Mouse (Mus musculus) lung, embryonic 16.5 days (tissue): Measurements from ENCODE around the gene Actr1b. TPM values are rescaled to one million over a fixed set of nuclear protein-coding genes. Genes with fewer than 3 reads are reported as not detected.
A peak's percentile ranks its signal among the peaks of the same experiment; 100 is the strongest.

Source experiments
- ATAC-seq: fragments of 200-750 bp; cut with Nextera tagmentation; 2 replicates; pipeline ENCODE4 v1.8.0; 2017; ENCODE audit warnings: low read depth, mild to moderate bottlenecking, moderate library complexity
- H3K27ac ChIP-seq: fragments of 300-500 bp; sonication (generic); 2 replicates; pipeline ENCODE4 v1.5.1; 2014; ENCODE audit warnings: mild to moderate bottlenecking, control low read depth, low read length
- H3K27me3 ChIP-seq: fragments of 300-500 bp; sonication (generic); 2 replicates; pipeline ENCODE4 v1.6.1; 2014; ENCODE audit warnings: low read depth, low read length, mixed read lengths; ENCODE audit not compliant: control insufficient read depth, insufficient read depth
- H3K36me3 ChIP-seq: fragments of 300-500 bp; sonication (generic); 2 replicates; pipeline ENCODE4 v1.6.1; 2014; ENCODE audit warnings: low read length; ENCODE audit not compliant: control insufficient read depth, insufficient read depth
- H3K4me1 ChIP-seq: fragments of 300-500 bp; sonication (generic); replicated peaks from 2 replicates; pipeline ENCODE4 v1.6.1; 2014; ENCODE audit warnings: low read length, mixed read lengths; ENCODE audit not compliant: control insufficient read depth, insufficient read depth
- H3K4me2 ChIP-seq: fragments of 300-500 bp; sonication (generic); 2 replicates; pipeline ENCODE4 v1.6.1; 2014; ENCODE audit warnings: low read depth, low read length, control low read depth
- H3K4me3 ChIP-seq: fragments of 300-500 bp; sonication (generic); 2 replicates; pipeline ENCODE4 v1.5.1; 2014; ENCODE audit warnings: mild to moderate bottlenecking, low read length, control low read depth
- H3K9ac ChIP-seq: fragments of 300-500 bp; sonication (generic); 2 replicates; pipeline ENCODE4 v1.6.1; 2014; ENCODE audit warnings: low read length, control low read depth
- H3K9me3 ChIP-seq: fragments of 300-500 bp; sonication (generic); 2 replicates; pipeline ENCODE4 v1.6.1; 2016; ENCODE audit warnings: low read length; ENCODE audit not compliant: control insufficient read depth
- WGBS: fragments of 180-500 bp; shearing (Covaris S2); extraction: QIAGEN DNeasy Blood & Tissue Kit; methylation state at CpG from one replicate; pipeline ENCODE4 v1.1.7; 2014; 5-methylcytosine and 5-hydroxymethylcytosine counted together
- polyA plus RNA-seq: library from polyadenylated mRNA; unstranded; fragments of >200 nt; fragmentation: Nextera tagmentation; extraction: Ambion mirVana; gene quantifications from 2 replicates; pipeline ENCODE4 v1.2.1, GENCODE M21; 2015

The Actr1b gene
- 90.0 and 93.1 TPM in 2 replicates for polyA plus RNA-seq

GRCm38 (mm10) chr1:36714311-36714710, at the start of gene Actr1b:
Gene Actr1b, minus strand, starts transcription at chr1:36714422.
- Histone ChIP-seq H3K9me3 (no peaks in the 10 kb centered on the region), H3K36me3 (no peaks in the 10 kb centered on the region), H3K4me3 (no peak within 1 kb of the TSS), H3K4me1 (no peaks in the 10 kb centered on the region), H3K27me3 (no peaks in the 10 kb centered on the region), H3K4me2 (no peak within 1 kb of the TSS), H3K27ac (no peak within 1 kb of the TSS), H3K9ac (no peak within 1 kb of the TSS)
- no peak for ATAC-seq
- 77% methylated on average over 5 of the region's 5 CpGs for WGBS

GRCm38 (mm10) chr1:36761568-36761967, 47.3 kb upstream of the Actr1b start, which contains the start of gene Zap70:
Gene Zap70, plus strand, starts transcription at chr1:36761798.
- no peaks in the 10 kb centered on the region for H3K36me3 ChIP-seq
- no peak for ATAC-seq
- H3K4me2 ChIP-seq = no peak within 1 kb of the TSS
- H3K27ac ChIP-seq = no peak within 1 kb of the TSS
- no peaks in the 10 kb centered on the region; the same call in 1 of the 2 replicates for H3K4me1 ChIP-seq
- H3K9me3 ChIP-seq = no peaks in the 10 kb centered on the region
- H3K9ac ChIP-seq = no peak within 1 kb of the TSS
- 70% methylated on average over 11 of the region's 11 CpGs for WGBS
- no peaks in the 10 kb centered on the region for H3K27me3 ChIP-seq
- H3K4me3 ChIP-seq = no peak within 1 kb of the TSS

GRCm38 (mm10) chr1:36761061-36761460, 46.8 kb upstream of the Actr1b start:
- Histone ChIP-seq H3K9me3 (no peaks in the 10 kb centered on the region), H3K9ac (no peak overlapping the region), H3K36me3 (no peaks in the 10 kb centered on the region), H3K4me3 (no peak overlapping the region), H3K27me3 (no peaks in the 10 kb centered on the region), H3K27ac (no peak overlapping the region), H3K4me1 (no peaks in the 10 kb centered on the region), H3K4me2 (no peak overlapping the region)
- WGBS = 76% methylated on average over 8 of the region's 8 CpGs
- ATAC-seq = no peak

GRCm38 (mm10) chr1:36760401-36760800, 46.2 kb upstream of the Actr1b start:
- Histone ChIP-seq H3K9ac (no peak overlapping the region), H3K4me2 (no peak overlapping the region), H3K27ac (no peak overlapping the region), H3K9me3 (no peaks in the 10 kb centered on the region), H3K4me1 (no peaks in the 10 kb centered on the region), H3K27me3 (no peaks in the 10 kb centered on the region), H3K4me3 (no peak overlapping the region), H3K36me3 (no peaks in the 10 kb centered on the region)
- ATAC-seq = 0 out of 2 replicates have a peak, but pooled peaks have one; percentile 20
- WGBS = 75% methylated on average over 9 of the region's 9 CpGs

- no peak for ATAC-seq
- Histone ChIP-seq H3K4me1 (no peaks in the 10 kb centered on the region), H3K27ac (no peak overlapping the region), H3K4me2 (no peak overlapping the region), H3K4me3 (no peak overlapping the region), H3K27me3 (no peaks in the 10 kb centered on the region), H3K9ac (no peak overlapping the region), H3K36me3 (no peaks in the 10 kb centered on the region), H3K9me3 (no peaks in the 10 kb centered on the region)
- 83% methylated on average over 18 of the region's 18 CpGs for WGBS
Measured at GRCm38 (mm10) chr1:36759076-36759475, 44.9 kb upstream of the Actr1b start.

GRCm38 (mm10) chr1:36758553-36758952, 44.3 kb upstream of the Actr1b start:
- Histone ChIP-seq H3K27ac (no peak overlapping the region), H3K27me3 (no peaks in the 10 kb centered on the region), H3K4me3 (no peak overlapping the region), H3K9me3 (no peaks in the 10 kb centered on the region), H3K4me1 (no peaks in the 10 kb centered on the region), H3K9ac (no peak overlapping the region), H3K4me2 (no peak overlapping the region), H3K36me3 (no peaks in the 10 kb centered on the region)
- ATAC-seq = no peak
- 74% methylated on average over 9 of the region's 9 CpGs for WGBS

- Histone ChIP-seq H3K4me2 (no peak overlapping the region), H3K27ac (no peak overlapping the region), H3K9ac (no peak overlapping the region), H3K4me3 (no peak overlapping the region), H3K9me3 (no peaks in the 10 kb centered on the region), H3K27me3 (no peaks in the 10 kb centered on the region), H3K36me3 (no peaks in the 10 kb centered on the region), H3K4me1 (no peaks in the 10 kb centered on the region)
- no peak for ATAC-seq
- 77% methylated on average over 6 of the region's 6 CpGs for WGBS
Measured at GRCm38 (mm10) chr1:36753932-36754675, 39.9 kb upstream of the Actr1b start.

GRCm38 (mm10) chr1:36746452-36746851, 32.2 kb upstream of the Actr1b start:
- Histone ChIP-seq H3K4me2 (no peak overlapping the region), H3K27me3 (peaks cover 3% of the 10 kb centered on the region; the same call in 1 of the 2 replicates), H3K27ac (no peak overlapping the region), H3K9ac (no peak overlapping the region), H3K4me3 (no peak overlapping the region), H3K9me3 (no peaks in the 10 kb centered on the region), H3K36me3 (no peaks in the 10 kb centered on the region), H3K4me1 (no peaks in the 10 kb centered on the region)
- no peak for ATAC-seq
- 40% methylated on average over 15 of the region's 15 CpGs for WGBS

- H3K4me2 ChIP-seq = no peak overlapping the region
- peaks cover 3% of the 10 kb centered on the region; the same call in 1 of the 2 replicates for H3K27me3 ChIP-seq
- no peak overlapping the region for H3K27ac ChIP-seq
- WGBS = 54% methylated on average over 4 of the region's 4 CpGs
- ATAC-seq = no peak
- H3K4me3 ChIP-seq = no peak overlapping the region
- H3K9ac ChIP-seq = no peak overlapping the region
- no peaks in the 10 kb centered on the region for H3K4me1 ChIP-seq
- H3K36me3 ChIP-seq = no peaks in the 10 kb centered on the region
- H3K9me3 ChIP-seq = no peaks in the 10 kb centered on the region
Measured at GRCm38 (mm10) chr1:36745661-36746060, 31.4 kb upstream of the Actr1b start.
